Mouse (Mus musculus) ES-Bruce4 (cell line): Measurements from ENCODE around the gene Wiz.

Source experiments
- CTCF ChIP-seq: IDR thresholded peaks from one replicate; pipeline ENCODE4 v1.8.1; 2011; ENCODE audit warnings: low read depth, low read length
- POLR2A ChIP-seq: IDR thresholded peaks from one replicate; pipeline ENCODE4 v1.8.1; 2011; ENCODE audit warnings: low read length; ENCODE audit not compliant: insufficient read depth

DNA sequence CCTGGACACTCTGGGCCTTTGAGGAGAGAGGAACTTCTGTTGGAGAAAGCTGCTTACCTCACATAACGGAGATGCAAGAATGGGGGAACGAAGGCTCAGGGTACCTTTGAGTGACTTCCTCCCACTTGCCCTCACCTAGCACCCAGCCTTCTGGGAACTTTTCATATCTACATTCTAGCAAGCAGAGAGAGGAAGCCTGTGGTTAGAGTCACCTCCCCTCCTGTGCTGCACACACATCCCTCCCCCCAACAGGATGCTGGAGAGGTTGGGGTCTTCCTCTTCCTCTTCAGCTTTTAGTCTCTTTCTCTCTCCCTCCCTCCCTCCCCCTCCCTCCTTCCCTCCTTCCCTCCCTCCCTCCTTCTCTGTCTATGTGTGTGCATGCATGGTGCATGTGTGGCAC is 34.8 kb upstream of the Wiz start, which contains the start of gene Pglyrp2:
- TF ChIP-seq CTCF (no peak), POLR2A (no peak)
